Mouse (Mus musculus) megakaryocyte-erythroid progenitor cell, adult 5-6 weeks (primary cell): ENCODE data around the gene Dirc2. TPM values are rescaled to one million over a fixed set of nuclear protein-coding genes. Genes with fewer than 3 reads are reported as not detected.

Experiments used
- ATAC-seq: replicated peaks from 2 replicates; pipeline ENCODE4 v1.8.0; 2016; ENCODE audit warnings: mild to moderate bottlenecking, inconsistent platforms; ENCODE audit not compliant: severe bottlenecking, poor library complexity, low FRiP score, low TSS enrichment
- total RNA-seq, 2 experiments: library from RNA; stranded (forward) in 1 of 2; stranded (reverse) in 1 of 2; fragments of 200-1000, 215-1000 nt in 1 of 2; fragments of >200 nt in 1 of 2; fragmentation: Nextera tagmentation in 1 of 2; gene quantifications; 2 replicates each; pipeline ENCODE4 v1.2.3; 2014 to 2017

Gene Dirc2
- 2.1 and 5.3 TPM in 2 replicates for total RNA-seq (2014; fragmentation: Nextera tagmentation)
- 1.2 and 5.1 TPM in 2 replicates for total RNA-seq (2017)

- ATAC-seq, result peak; percentile 35; the same call in 1 of the 2 replicates
Observed at GRCm38 (mm10) chr16:35768785-35769642, at the start of gene Dirc2. TSS of gene Dirc2 (minus strand) at chr16:35769356.

DNA sequence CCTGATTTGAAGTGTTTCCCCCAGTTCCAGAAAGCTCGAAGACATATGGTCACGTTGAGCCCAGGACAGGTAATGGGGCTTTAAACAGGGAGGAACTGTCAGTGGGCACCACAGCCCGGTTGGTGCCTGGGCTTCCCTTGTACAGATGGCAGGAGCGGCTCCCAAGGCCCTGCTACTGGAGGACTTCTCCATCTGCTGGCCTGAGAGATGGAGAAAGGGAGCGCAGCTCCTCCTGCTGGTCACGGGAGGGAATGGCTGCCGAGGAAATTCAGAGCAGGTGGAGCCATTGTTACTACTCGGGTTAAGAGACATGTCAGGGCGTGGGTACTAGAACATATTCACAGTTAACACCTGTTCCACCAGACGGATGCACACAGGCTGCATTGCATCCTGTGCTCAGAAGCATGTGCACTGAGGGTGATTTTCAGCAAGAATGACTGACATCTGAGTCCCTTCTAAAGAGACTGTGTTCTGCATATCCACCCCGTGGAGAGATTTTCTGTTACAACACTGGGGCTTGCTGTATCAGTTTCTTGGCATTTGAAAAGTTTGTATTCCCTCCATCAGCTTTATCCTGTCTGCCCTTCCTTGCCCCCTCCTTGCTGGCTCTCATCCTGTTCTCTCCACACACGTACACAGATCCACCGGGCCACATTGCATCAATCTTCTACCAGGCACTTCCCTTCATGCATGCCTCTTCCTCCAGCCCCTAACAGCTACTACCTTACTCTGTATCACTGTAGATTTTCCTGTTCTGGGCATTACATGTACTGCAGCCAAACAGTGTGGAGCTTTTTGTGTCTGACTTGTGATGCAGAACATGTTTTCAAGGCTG, 48.3 kb upstream of the Dirc2 start:
- peak; percentile 94 for ATAC-seq

- ATAC-seq, result no peak
Observed at GRCm38 (mm10) chr16:35813119-35813518, 44.0 kb upstream of the Dirc2 start.

- no peak for ATAC-seq
Observed at GRCm38 (mm10) chr16:35808838-35809237, 39.7 kb upstream of the Dirc2 start.

DNA sequence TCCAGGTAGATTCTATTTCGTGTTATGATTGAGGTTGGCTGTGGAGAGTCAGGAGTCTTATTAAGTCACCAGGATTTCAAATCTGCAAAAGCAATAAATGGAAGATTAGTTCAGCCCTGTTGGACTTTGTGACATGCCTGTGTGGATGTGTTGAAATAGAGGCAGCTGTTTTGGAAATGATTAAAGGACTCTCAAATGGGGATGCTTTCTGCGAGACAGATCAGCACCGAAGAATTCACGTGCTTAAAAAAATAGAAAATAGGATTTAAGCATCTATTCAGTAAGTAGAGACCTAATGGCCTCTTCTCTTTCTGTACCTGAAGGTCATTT, 38.5 kb upstream of the Dirc2 start:
- peak; percentile 40; the same call in 1 of the 2 replicates for ATAC-seq

DNA sequence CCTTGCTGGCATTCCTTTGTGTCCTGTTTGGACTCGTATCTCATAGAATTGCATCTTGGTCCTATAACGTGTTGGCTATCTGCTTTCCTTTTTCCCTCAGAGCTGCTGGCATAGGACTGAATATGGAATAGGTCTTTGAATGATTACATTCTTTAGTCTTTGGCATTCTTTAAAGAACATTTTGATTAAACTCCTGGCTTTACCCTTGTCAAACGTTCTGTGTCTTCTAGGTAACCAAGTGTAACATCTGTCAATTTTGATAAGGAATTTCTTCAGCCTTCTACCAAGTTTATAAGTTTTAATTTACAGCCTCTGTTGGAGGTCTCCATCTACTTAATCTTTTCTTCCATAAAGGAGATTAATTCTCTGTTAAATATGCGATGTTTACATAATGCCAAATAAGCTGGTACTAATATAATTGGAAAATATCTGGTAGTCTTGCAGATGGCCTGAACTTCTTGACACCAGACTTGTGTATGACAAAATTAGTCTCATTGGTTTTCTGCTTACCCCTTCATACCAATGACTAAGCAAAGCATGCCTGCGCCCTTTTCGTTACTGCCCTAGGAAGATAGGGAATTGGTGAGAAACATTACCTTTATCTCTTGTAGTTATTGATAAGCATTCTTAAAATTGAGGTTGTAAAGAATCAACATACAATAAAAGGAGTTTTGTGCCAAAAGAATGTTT, 38.0 kb upstream of the Dirc2 start:
- peak; percentile 83 for ATAC-seq

GRCm38 (mm10) chr16:35803723-35804122, 34.6 kb upstream of the Dirc2 start:
- no peak for ATAC-seq

GRCm38 (mm10) chr16:35802163-35802562, 33.0 kb upstream of the Dirc2 start:
- ATAC-seq, result no peak

GRCm38 (mm10) chr16:35791962-35792521, 22.9 kb upstream of the Dirc2 start:
- ATAC-seq, result no peak

GRCm38 (mm10) chr16:35788330-35788729, 19.2 kb upstream of the Dirc2 start:
- ATAC-seq, result no peak

DNA sequence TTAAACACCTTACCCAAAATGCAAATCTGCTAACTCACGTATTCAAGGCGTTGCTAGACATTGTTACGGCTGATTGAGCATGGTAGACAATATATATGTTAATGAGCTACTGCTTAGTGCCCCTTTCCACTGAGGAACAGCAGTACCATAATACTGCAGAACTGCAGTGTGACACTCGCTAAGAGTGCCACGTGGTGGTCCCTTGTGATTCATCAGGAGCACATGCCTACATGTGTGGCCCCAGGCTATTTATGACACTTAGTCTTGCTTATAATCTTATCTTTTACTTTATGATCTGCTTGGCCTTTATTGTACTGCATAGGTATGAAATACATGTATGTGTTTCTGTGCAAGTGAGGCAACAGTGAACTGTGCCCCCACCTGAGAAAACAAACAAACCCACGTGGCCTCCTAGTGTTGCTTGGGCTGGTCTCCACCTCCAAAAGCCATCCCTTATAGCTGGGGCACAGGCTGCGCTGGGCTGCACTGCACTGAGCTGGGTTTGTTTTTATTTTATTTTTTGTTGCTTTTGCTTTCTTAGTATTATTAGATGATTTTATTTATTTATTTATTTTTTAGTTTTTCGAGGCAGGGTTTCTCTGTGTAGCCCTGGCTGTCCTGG, 18.5 kb upstream of the Dirc2 start:
- no peak for ATAC-seq

- no peak for ATAC-seq
Observed at GRCm38 (mm10) chr16:35787163-35787562, 18.0 kb upstream of the Dirc2 start.

- peak; percentile 67; the same call in 1 of the 2 replicates for ATAC-seq
Observed at GRCm38 (mm10) chr16:35784134-35784725, 15.1 kb upstream of the Dirc2 start.

DNA sequence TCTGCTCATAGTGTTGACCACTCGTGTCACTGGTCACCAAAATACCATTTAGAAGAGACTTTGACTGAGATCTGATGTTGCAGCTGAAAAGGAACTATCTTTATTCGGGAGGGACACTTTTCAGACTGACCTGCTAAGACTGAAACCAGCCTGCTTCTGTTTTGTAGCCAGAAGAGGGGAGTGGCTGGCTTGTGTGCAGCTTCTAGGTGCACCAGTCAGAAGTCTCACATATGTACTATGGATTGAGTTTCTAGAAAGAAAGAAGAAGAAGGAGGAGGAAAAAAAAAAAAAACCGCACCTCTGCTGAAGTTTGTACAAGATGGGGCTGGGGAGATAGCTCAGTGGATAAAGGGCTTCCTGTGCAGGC, 14.0 kb upstream of the Dirc2 start:
- ATAC-seq, result no peak

DNA sequence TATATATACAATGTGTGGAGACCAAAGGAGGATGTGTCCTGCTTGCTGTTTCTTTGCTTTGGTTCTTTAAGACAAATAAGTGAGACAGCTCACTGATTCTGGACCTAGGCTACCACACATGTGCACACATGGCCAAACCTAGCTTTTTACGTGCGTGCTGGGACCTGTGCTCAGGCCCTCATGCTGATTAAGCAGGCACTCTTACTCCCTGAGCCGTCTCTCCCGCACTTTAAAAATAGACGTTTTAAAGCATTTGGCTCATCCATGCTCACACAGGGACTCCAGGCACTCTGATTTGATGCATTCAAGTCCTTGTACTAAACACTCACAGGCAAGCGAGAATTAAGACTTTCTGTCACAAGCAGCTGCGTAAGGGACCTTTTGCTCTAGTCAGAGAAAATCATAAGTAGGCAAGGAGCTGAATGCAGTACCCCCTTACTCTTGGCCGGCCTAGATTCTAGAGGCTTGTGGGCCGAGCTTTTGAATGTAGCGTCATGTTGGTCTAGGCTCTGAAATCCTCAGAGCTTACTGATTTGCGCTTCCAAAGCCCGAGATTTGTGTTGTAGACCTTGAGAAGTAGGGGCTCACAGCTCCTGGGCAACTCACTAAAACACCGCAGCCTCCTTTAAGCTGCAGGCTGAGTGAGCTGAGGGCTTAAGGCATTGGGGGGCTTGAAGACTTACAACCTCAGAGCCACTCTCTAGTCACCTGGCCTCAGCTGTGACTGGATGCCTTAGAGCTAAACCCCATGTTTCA, 13.5 kb upstream of the Dirc2 start:
- no peak for ATAC-seq

GRCm38 (mm10) chr16:35781651-35782050, 12.5 kb upstream of the Dirc2 start:
- no peak for ATAC-seq

DNA sequence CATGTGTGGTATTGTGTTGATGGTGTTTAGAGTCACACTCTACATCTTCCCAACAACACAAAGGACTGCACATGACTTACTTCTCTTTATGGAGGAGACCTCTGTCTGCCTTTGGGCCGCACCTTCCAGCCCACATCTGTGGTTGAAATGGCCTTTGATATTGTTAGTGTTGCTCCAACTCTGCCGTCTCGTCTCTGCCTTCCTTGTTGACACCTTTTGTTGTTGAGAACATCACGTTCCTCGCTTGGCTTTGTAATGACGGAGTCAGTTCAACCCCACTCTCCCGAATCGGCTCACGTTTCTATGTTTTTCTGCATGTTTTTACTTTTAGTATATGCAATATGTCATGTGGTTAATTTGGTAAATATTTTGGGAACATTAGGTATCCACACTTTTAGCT, 11.9 kb upstream of the Dirc2 start:
- no peak for ATAC-seq

DNA sequence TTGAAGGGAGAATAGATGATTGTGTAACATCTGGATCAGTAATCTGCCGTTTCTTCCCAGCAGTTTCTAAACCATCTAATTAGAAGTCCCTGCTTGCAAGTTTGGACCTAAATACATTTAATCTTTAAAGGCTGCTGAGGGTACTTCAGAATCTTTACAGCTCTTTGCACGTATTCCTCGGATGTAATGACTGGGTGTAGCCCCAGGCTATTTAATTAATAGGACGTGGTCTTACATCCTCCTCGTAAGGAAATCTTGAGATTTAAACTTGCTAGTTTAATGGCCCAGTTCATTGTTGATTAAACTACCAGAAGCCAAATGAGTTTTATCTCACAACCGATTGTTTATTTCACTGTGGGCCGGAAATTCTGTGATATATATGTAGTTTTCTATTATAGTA, 10.5 kb upstream of the Dirc2 start:
- no peak for ATAC-seq
